Mouse (Mus musculus): Measurements from ENCODE around the gene Vps8.

DNA sequence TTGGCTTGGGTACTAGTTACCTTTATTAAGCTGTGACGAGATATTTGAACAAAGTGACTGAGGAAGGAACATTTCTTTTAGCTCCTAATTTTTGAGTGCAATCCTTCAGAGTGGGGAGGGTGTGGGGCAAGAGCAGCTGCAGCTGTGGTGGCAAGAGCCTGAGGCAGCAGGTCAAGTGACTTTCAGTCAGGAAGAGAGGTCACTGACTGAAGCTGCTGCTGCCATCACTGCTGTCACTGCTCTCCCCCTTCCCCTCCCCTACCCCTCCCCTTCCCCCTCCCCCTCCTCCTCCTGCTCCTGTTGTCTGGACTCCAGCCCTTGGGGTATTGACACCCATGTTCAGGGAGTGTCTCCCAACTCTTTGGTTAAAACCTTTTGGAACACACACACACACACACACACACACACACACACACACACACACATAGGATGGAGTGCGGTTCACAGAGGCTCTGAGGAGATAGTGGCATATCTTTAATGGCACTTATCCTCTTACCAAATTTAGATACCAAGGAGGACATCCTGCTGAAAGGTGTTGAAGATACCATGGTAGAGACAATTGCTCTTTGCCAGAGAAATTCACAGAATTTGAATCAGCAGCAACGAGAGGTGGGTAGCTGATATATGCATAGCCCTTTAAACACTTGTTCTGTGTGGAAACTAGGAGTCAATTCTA, 139.8 kb downstream of the Vps8 start:
- TF ChIP-seq POLR2A (IDR thresholded peaks at IDR 0.05; ENCODE audit: low read depth, low read length) (no peak), CTCF (IDR thresholded peaks at IDR 0.05; ENCODE audit: extremely low read depth, insufficient read depth, insufficient read length, insufficient replicate concordance) (no peak)

All from spleen, adult 2 months (tissue).